Mouse (Mus musculus) heart, embryonic 13.5 days (tissue): ENCODE data around the gene Pdp2. TPM values are rescaled to one million over a fixed set of nuclear protein-coding genes. Genes with fewer than 3 reads are reported as not detected.
"Not testable (repeated sequence)": the region's sequence is repeated elsewhere in the genome, so short reads cannot be mapped to it uniquely, and the experiment has no call there.

ENCODE experiments used
- ATAC-seq: fragments of 200-750 bp; cut with Nextera tagmentation; 2 replicates; pipeline ENCODE4 v1.8.0; 2017; ENCODE audit warnings: moderate TSS enrichment; ENCODE audit not compliant: insufficient number of reproducible peaks, low FRiP score, low TSS enrichment; ENCODE audit errors: extremely low read depth
- H3K27ac ChIP-seq: fragments of 300-500 bp; sonication (generic); replicated peaks from 2 replicates; pipeline ENCODE4 v1.5.1; 2015; ENCODE audit warnings: moderate library complexity, mild to moderate bottlenecking, inconsistent platforms
- H3K27me3 ChIP-seq: fragments of 300-500 bp; sonication (generic); replicated peaks from 2 replicates; pipeline ENCODE4 v1.6.1; 2015; ENCODE audit warnings: mild to moderate bottlenecking, inconsistent platforms
- H3K36me3 ChIP-seq: fragments of 300-500 bp; sonication (generic); 2 replicates; pipeline ENCODE4 v1.6.1; 2015; ENCODE audit warnings: mild to moderate bottlenecking, inconsistent platforms
- H3K4me1 ChIP-seq: fragments of 300-500 bp; sonication (generic); 2 replicates; pipeline ENCODE4 v1.6.1; 2015; ENCODE audit warnings: inconsistent platforms
- H3K4me2 ChIP-seq: fragments of 300-500 bp; sonication (generic); 2 replicates; pipeline ENCODE4 v1.6.1; 2015; ENCODE audit warnings: inconsistent platforms, mild to moderate bottlenecking, moderate library complexity
- H3K4me3 ChIP-seq: fragments of 300-500 bp; sonication (generic); 2 replicates; pipeline ENCODE4 v1.5.1; 2015; ENCODE audit warnings: moderate library complexity, mild to moderate bottlenecking, inconsistent platforms
- H3K9ac ChIP-seq: fragments of 300-500 bp; sonication (generic); 2 replicates; pipeline ENCODE4 v1.6.1; 2015; ENCODE audit warnings: inconsistent platforms, mild to moderate bottlenecking, moderate library complexity
- H3K9me3 ChIP-seq: fragments of 300-500 bp; sonication (generic); 2 replicates; pipeline ENCODE4 v1.6.1; 2016; ENCODE audit warnings: inconsistent platforms
- WGBS: fragments of 180-500 bp; shearing (Covaris S2); methylation state at CpG from one replicate; pipeline ENCODE4 v1.1.7; 2015; ENCODE audit warnings: mixed read lengths; 5-methylcytosine and 5-hydroxymethylcytosine counted together
- polyA plus RNA-seq: library from polyadenylated mRNA; unstranded; fragments of >200 nt; fragmentation: Nextera tagmentation; extraction: Ambion mirVana; gene quantifications from 2 replicates; pipeline ENCODE4 v1.2.1, GENCODE M21; 2015

Pdp2 gene
- polyA plus RNA-seq, 1 experiment from 2014 or later = 7.1 TPM

DNA sequence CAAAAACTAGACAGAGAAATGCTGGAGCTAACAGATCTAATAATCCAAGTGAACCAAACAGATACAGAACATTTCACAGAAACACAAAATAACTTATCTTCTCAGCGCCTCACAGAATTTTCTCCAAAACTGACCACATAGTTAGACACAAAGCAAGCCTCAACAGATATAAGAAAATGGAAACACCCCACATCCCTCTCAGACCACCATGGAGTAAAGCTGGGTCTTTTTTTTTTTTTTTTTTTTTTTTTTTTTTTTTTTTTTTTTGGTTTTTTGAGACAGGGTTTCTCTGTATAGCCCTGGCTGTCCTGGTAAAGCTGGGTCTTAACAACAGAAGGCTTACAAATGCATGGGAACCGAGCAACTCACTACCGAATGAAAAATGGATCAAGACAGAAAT, 14.4 kb upstream of the Pdp2 start:
- no peaks in the 10 kb centered on the region for H3K36me3 ChIP-seq
- no peak overlapping the region for H3K4me2 ChIP-seq
- ATAC-seq = no peak
- no peaks in the 10 kb centered on the region for H3K9me3 ChIP-seq
- H3K4me3 ChIP-seq = no peak overlapping the region
- no peaks in the 10 kb centered on the region for H3K27me3 ChIP-seq
- no peaks in the 10 kb centered on the region for H3K4me1 ChIP-seq
- H3K9ac ChIP-seq = no peak overlapping the region
- 89% methylated on average over 3 of the region's 3 CpGs for WGBS
- H3K27ac ChIP-seq = no peak overlapping the region

DNA sequence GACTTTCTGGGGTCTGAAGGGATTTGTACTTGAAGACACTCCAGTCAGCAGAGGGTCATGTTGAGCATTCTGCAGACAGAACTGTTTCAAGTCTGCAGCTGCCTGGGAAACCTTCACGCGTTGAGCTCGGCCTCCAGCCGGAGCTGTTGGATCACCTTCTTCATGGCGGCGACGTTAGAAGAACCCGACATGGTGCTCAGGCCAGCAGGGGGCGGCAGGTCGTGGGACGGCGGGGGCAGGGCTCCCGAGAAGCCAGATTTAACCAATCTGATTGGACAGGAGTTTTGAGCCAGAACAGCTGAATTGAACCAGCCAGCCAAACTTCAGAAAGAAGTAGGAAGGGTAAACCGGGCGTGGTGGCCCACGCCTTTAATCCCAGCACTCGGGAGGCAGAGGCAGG, 13.6 kb upstream of the Pdp2 start:
- H3K9me3 ChIP-seq, H3K4me3 ChIP-seq, H3K27me3 ChIP-seq, ATAC-seq, H3K4me2 ChIP-seq, H3K36me3 ChIP-seq, H3K4me1 ChIP-seq, H3K9ac ChIP-seq, H3K27ac ChIP-seq: not testable (repeated sequence)
- 61% methylated on average over 17 of the region's 17 CpGs for WGBS

DNA sequence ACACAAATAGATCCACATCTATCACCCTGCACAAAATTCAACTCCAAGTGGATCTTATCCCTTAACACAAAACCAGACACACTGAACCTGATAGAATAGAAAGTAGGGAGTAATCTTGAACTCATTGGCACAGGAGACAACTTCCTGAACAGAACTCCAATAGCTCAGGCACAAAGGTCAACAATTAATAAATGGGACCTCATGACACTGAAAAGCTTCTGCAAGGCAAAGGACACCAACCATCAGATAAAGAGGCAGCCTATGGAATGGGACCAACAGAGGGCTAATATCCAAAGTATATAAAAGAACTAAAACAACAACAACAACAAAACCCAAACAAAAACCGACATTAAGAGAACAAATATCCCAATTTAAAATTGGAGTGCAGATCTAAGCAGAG, 6.7 kb upstream of the Pdp2 start:
- 50% methylated on average over 1 of the region's 1 CpGs for WGBS
- ATAC-seq = no peak
- no peaks in the 10 kb centered on the region for H3K27me3 ChIP-seq
- no peak overlapping the region for H3K4me2 ChIP-seq
- 0 out of 2 replicates have a peak, but pooled peaks cover 5% of the 10 kb centered on the region for H3K9me3 ChIP-seq
- no peaks in the 10 kb centered on the region for H3K4me1 ChIP-seq
- H3K9ac ChIP-seq = no peak overlapping the region
- no peak overlapping the region for H3K4me3 ChIP-seq
- no peaks in the 10 kb centered on the region for H3K36me3 ChIP-seq
- H3K27ac ChIP-seq = no peak overlapping the region

DNA sequence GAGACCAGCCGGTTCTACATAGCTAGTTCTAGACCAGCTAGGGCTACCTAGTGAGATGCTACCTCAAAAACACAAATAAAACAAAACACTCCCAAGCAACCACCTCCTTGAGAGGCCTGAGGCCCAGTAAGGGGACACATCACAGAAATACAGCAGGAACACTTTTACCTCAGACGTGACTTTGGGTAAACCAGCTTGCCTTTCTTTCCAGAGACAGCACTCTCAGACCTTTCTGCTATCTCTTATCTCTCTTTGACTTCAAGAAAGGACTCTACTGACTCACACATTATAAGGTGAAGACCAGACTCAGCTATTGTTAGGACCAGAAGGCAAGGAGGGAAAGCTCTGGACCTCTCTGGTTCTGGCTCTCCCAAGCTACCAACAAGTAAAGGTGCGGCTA, 967 bp upstream of the Pdp2 start:
- no peaks in the 10 kb centered on the region for H3K9me3 ChIP-seq
- peaks cover 20% of the 10 kb centered on the region for H3K36me3 ChIP-seq
- H3K4me1 ChIP-seq = peaks cover 15% of the 10 kb centered on the region
- H3K4me2 ChIP-seq = no peak overlapping the region
- no peak overlapping the region for H3K4me3 ChIP-seq
- WGBS = 80% methylated on average over 3 of the region's 3 CpGs
- H3K27me3 ChIP-seq = no peaks in the 10 kb centered on the region
- H3K27ac ChIP-seq = no peak overlapping the region
- H3K9ac ChIP-seq = no peak overlapping the region
- ATAC-seq = no peak

DNA sequence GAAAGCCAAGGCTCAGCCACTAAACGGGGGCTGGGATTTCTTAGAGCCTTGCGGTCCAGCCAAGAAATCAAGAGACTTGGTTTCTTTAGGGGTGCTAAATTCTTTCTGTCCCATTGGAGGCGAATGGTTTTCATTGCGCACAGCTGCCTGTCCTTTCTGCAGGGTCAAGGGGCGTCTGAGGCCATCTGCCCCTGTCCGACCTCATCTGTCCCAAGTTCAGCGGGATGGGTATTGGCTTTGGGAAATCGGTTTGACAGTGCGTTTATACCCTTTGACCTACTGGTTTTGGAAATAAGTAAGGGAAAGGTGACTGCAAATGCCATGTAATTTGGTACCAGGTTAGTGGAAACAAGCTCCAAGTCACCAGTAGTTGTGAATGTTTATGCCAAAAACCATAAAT, 605 bp downstream of the Pdp2 start:
- peak overlapping the region; percentile 93 for H3K4me2 ChIP-seq
- peak overlapping the region; percentile 73 for H3K27ac ChIP-seq
- peak overlapping the region; percentile 88 for H3K9ac ChIP-seq
- WGBS = 7% methylated on average over 9 of the region's 9 CpGs
- H3K4me3 ChIP-seq = peak overlapping the region; percentile 77
- no peaks in the 10 kb centered on the region for H3K27me3 ChIP-seq
- H3K36me3 ChIP-seq = peaks cover 34% of the 10 kb centered on the region
- no peaks in the 10 kb centered on the region for H3K9me3 ChIP-seq
- no peak for ATAC-seq
- peaks cover 18% of the 10 kb centered on the region for H3K4me1 ChIP-seq

DNA sequence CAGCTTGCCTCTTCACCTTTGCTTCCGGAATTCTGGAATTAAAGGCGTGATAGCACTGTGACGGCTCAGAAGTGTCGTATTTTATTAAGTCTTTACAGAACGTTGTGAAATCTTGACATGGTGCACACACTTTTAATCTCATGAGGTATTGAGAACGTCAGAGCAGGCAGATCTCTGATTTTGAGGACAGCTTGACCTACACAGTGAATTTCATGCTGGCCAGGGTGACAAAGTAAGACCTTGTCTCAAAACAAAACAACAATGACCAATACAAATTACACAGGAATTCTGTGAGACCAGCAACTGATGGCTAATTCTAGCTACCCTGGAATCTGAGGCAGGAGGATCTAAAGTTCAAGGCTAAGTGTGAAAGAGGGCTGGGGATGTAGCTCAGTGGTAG, 1.3 kb downstream of the Pdp2 start:
- Histone ChIP-seq H3K27me3 (no peaks in the 10 kb centered on the region), H3K9me3 (no peaks in the 10 kb centered on the region), H3K36me3 (peaks cover 38% of the 10 kb centered on the region), H3K9ac (peak overlapping the region; percentile 88; the same call in 1 of the 2 replicates), H3K4me3 (0 out of 2 replicates have a peak overlapping the region, but pooled peaks have one; percentile 77), H3K4me2 (peak overlapping the region; percentile 93; the same call in 1 of the 2 replicates), H3K4me1 (peaks cover 19% of the 10 kb centered on the region), H3K27ac (no peak overlapping the region)
- 74% methylated on average over 6 of the region's 6 CpGs for WGBS
- no peak for ATAC-seq

DNA sequence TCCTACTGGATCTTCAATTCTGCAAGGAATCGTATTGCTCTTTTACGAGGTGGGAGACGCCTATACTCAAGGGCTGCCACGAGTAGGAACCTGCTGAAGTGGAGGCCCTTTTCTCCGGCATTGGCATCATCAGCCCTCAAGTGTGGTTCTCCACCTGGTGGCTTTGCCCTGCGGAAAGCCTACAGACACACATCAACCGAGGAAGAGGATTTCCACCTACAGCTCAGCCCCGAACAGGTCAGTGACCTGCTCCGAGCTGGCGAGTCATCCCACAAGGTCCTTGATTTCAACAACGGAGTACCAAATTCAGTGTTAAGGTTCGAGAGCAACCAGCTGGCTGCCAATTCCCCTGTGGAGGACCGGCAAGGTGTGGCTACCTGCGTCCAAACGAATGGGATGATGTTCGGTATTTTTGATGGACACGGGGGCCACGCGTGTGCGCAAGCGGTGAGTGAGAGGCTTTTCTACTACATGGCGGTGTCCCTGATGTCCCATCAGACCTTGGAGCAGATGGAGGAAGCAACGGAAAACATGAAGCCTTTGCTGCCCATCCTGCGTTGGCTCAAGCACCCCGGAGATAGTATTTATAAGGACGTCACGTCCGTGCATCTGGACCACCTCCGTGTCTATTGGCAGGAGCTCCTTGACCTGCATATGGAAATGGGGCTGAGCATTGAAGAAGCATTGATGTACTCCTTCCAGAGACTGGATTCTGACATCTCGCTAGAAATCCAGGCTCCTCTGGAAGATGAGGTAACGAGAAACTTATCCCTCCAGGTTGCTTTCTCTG, 2.5 kb downstream of the Pdp2 start:
- no peak overlapping the region for H3K4me2 ChIP-seq
- ATAC-seq = no peak
- H3K27me3 ChIP-seq = no peaks in the 10 kb centered on the region
- H3K4me1 ChIP-seq = peaks cover 21% of the 10 kb centered on the region
- no peak overlapping the region for H3K9ac ChIP-seq
- peaks cover 38% of the 10 kb centered on the region for H3K36me3 ChIP-seq
- 91% methylated on average over 31 of the region's 31 CpGs for WGBS
- no peak overlapping the region for H3K4me3 ChIP-seq
- H3K27ac ChIP-seq = no peak overlapping the region
- H3K9me3 ChIP-seq = no peaks in the 10 kb centered on the region

DNA sequence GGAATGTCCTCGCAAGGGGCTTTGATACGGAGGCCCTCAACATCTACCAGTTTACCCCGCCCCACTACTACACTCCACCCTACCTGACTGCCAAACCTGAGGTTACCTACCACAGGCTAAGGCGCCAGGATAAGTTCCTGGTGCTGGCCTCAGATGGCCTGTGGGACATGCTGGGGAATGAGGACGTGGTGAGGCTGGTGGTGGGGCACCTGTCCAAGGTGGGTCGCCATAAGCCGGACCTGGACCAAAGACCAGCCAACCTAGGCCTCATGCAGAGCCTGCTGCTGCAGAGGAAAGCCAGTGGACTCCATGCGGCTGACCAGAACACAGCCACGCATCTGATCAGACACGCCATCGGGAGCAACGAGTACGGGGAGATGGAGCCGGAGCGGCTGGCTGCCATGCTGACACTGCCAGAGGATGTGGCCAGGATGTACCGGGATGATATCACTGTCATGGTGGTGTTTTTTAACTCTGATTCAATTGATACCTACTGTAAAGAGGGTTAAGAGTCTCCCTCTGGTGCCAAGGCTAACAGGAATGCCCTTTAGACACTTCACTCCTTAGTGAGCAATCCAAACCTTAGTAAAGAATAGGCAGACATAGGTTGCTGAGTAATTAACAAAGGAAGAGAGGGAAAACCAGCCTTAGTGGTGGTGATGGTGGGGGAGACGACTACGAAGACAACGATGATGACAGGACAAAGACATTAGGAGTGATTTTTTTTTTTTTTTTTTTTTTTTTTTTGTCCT, 3.5 kb downstream of the Pdp2 start:
- Histone ChIP-seq H3K27ac (no peak overlapping the region), H3K4me2 (no peak overlapping the region), H3K4me1 (peaks cover 21% of the 10 kb centered on the region), H3K36me3 (peaks cover 40% of the 10 kb centered on the region), H3K4me3 (no peak overlapping the region), H3K27me3 (no peaks in the 10 kb centered on the region), H3K9ac (no peak overlapping the region), H3K9me3 (no peaks in the 10 kb centered on the region)
- WGBS = 92% methylated on average over 19 of the region's 19 CpGs
- no peak for ATAC-seq

DNA sequence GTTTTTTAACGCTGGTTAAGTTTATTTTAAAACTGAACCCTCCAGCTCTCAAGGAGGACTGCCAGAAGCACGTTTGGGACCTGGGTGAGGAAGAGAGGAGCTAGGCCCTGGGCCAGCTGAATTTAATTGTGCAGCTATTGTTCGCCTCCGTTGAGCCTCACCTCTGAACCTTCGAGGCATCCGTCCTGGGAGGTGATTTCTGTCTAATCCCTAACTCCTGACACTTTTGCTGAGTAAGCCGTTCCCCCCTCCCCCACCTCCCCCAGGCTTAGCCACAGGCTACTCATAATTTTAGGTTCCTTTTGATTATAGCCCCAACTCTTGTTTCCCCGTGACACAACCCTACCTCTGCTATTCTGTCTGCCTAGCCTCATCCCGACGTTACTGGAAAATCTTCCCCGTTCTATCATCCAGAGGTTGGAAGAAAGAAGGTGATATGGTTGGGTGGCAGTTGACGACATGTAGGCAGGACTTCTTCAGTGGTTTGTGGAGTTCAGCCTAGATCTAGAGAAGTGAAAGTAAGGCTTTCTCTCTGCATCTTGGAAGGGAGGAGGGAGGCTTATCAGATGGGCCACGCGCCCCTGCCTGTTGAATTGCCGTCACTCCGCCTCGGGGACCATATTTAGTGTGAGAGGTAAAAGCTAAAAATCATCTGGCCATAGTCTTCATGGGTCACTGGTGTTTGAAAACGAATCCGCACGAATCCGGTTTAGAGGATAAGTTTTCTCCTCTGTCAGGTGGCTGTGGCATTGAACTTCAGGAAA, 4.7 kb downstream of the Pdp2 start:
- Histone ChIP-seq H3K27me3 (no peaks in the 10 kb centered on the region), H3K4me2 (no peak overlapping the region), H3K27ac (no peak overlapping the region), H3K9ac (no peak overlapping the region), H3K9me3 (no peaks in the 10 kb centered on the region), H3K4me3 (no peak overlapping the region), H3K36me3 (peaks cover 40% of the 10 kb centered on the region), H3K4me1 (peaks cover 15% of the 10 kb centered on the region)
- no peak for ATAC-seq
- 77% methylated on average over 21 of the region's 21 CpGs for WGBS

DNA sequence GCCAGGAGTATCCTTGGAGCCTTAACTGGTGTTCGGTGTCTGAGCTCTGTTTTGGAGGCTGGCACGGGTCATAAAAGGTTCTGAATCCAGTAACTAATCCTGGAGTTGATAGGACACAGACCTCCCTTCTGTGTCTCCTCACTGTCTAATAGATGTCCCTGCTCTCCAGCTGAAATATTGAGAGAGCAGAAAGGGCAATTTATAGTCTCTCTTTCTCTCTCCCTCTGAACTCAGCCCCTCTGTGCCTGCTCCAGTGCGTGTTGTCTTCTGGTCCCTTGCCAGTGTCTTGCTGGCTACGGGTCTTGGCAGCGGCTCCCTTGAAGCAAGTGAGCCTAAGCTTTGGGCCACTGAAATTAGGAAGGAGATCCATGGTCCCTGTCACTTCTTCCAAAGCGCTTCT, 6.4 kb downstream of the Pdp2 start:
- Histone ChIP-seq H3K4me1 (peaks cover 18% of the 10 kb centered on the region), H3K27ac (no peak overlapping the region), H3K36me3 (peaks cover 40% of the 10 kb centered on the region), H3K27me3 (no peaks in the 10 kb centered on the region), H3K4me2 (no peak overlapping the region), H3K9me3 (no peaks in the 10 kb centered on the region), H3K4me3 (no peak overlapping the region), H3K9ac (no peak overlapping the region)
- WGBS = 69% methylated on average over 6 of the region's 6 CpGs
- ATAC-seq = no peak

DNA sequence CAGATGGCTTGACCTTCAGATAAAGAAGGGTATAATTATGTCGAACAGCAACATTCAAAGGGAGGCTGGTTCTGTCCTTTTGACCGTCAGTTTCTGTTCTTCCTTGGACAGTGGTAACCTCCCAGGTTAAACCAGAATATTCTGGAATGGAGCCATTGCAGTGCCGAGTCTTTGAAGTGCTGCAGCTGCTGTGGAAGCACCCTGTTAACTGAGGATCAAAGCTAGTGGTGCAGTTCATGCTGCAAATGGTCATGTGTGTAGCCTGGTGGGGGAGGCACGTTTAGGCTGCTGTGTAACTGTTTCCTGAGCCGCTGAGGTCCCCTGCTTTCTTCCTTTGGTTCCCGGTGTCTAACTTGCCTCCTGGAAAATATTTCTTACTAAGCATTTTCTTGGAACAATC, 7.2 kb downstream of the Pdp2 start:
- H3K27me3 ChIP-seq = no peaks in the 10 kb centered on the region
- H3K27ac ChIP-seq = no peak overlapping the region
- peaks cover 38% of the 10 kb centered on the region for H3K36me3 ChIP-seq
- ATAC-seq = no peak
- WGBS = 53% methylated on average over 6 of the region's 6 CpGs
- peaks cover 25% of the 10 kb centered on the region for H3K4me1 ChIP-seq
- no peak overlapping the region for H3K9ac ChIP-seq
- H3K4me2 ChIP-seq = no peak overlapping the region
- no peak overlapping the region for H3K4me3 ChIP-seq
- no peaks in the 10 kb centered on the region for H3K9me3 ChIP-seq
